In the genomic region with DNA sequence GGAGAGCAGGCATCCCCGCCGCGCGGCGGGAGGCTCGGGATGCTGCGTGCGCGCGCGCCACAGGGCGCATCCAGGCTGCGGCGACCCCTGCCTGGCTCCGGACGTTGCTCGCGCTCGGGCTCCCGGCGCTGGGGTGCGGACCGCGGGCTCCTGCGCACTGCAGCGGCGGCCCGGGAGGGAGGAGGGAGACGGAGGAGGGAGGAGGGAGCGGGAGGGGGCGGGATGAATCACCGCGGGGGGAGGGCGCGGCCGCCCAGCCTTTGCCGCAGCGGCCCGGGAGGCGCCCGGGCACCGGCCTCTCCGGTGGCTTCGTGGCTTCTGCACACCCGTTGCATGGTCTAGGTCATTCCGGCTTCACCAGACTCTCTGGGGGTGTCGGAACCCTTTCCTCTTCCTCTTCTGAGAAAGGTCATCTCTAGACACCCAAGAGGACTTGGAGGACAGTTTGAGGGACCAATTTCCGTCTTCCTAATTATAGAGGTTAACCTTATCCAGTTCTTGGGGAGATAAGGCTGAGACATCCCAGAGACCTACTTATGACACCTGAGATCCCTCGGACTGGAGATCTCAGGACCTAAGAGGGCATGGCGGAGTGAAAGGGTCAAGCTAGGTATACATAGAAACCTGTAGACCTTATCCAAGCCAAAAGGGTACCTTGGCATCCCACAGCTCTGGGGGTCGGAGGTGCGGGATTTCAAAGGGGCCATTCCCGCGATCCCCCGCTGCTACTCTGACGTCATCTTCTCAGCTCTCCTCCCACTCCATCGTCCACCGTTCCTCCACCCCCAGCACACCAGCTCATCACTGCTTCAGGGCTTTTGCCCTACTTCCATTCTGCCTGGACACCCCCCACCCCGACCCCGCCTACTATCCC, we compare ENCODE assay signal across 8 mouse cellular contexts. TPM values are rescaled to one million over a fixed set of nuclear protein-coding genes. Genes with fewer than 3 reads are reported as not detected.
DNase-seq lines count a peak whose midpoint lies in the region; ATAC-seq and TF ChIP-seq lines count a peak whose summit lies in the region.

A gene (minus strand): TSS at position 153 of the 874 bp plus-strand sequence.

- intact Hi-C loops in gastrocnemius, adult 2 months (cut with DNase I) = no loop called here
- intact Hi-C loops in left cerebral cortex, postnatal 4 days (cut with DNase I) = no loop called here

- H3K4me2 ChIP-seq in hindbrain, embryonic 14.5 days (replicated peaks) = peak within 1 kb of the TSS; percentile 96
- H3K4me2 ChIP-seq in midbrain, embryonic 12.5 days (replicated peaks) = peak within 1 kb of the TSS; percentile 93

- peak; percentile 38 for ATAC-seq in hindbrain, embryonic 14.5 days (ENCODE audit: low FRiP score)
- ATAC-seq in midbrain, embryonic 12.5 days (ENCODE audit: low FRiP score, low read depth) = no peak; the same call in 1 of the 2 replicates

- H3K9ac ChIP-seq in hindbrain, embryonic 14.5 days = peak within 1 kb of the TSS; percentile 59
- H3K9ac ChIP-seq in midbrain, embryonic 12.5 days (replicated peaks) = peak within 1 kb of the TSS; percentile 37

- no peaks in the 10 kb centered on the region for H3K27me3 ChIP-seq in cerebellum, adult 2 months (ENCODE audit: control insufficient read depth, insufficient read depth, low read length)
- peaks cover 20% of the 10 kb centered on the region for H3K27me3 ChIP-seq in hindbrain, embryonic 14.5 days (ENCODE audit: control insufficient read depth, insufficient read depth, low read length)
- peaks cover 49% of the 10 kb centered on the region for H3K27me3 ChIP-seq in midbrain, embryonic 12.5 days

- H3K9me3 ChIP-seq in hindbrain, embryonic 14.5 days (ENCODE audit: control insufficient read depth, low read length) = no peaks in the 10 kb centered on the region
- no peaks in the 10 kb centered on the region for H3K9me3 ChIP-seq in midbrain, embryonic 12.5 days

- peak; percentile 67 for TF ChIP-seq POLR2A in cerebellum, adult 2 months (IDR thresholded peaks at IDR 0.05; ENCODE audit: borderline replicate concordance, insufficient read depth, low read length)

- TF ChIP-seq CTCF in cerebellum, adult 2 months (IDR thresholded peaks at IDR 0.05; ENCODE audit: borderline replicate concordance, insufficient read depth, low read depth, low read length) = no peak
- TF ChIP-seq CTCF in gastrocnemius, adult 2 months (IDR thresholded peaks at IDR 0.05) = no peak

- H3K4me3 ChIP-seq in cerebellum, adult 2 months (replicated peaks; ENCODE audit: insufficient read depth, low read depth, low read length) = peak within 1 kb of the TSS; percentile 86
- H3K4me3 ChIP-seq in gastrocnemius, adult 2 months = peak within 1 kb of the TSS; percentile 91
- H3K4me3 ChIP-seq in hindbrain, embryonic 14.5 days (replicated peaks; ENCODE audit: low read length) = peak within 1 kb of the TSS; percentile 45
- peak within 1 kb of the TSS; percentile 51 for H3K4me3 ChIP-seq in midbrain, embryonic 12.5 days

- peak within 1 kb of the TSS; percentile 97 for H3K27ac ChIP-seq in cerebellum, adult 2 months (ENCODE audit: insufficient read depth, low read length)
- peak within 1 kb of the TSS; percentile 99 for H3K27ac ChIP-seq in gastrocnemius, adult 2 months
- peak within 1 kb of the TSS; percentile 54; the same call in 1 of the 2 replicates for H3K27ac ChIP-seq in hindbrain, embryonic 14.5 days
- no peak within 1 kb of the TSS for H3K27ac ChIP-seq in midbrain, embryonic 12.5 days (replicated peaks)

- H3K36me3 ChIP-seq in hindbrain, embryonic 14.5 days (replicated peaks; ENCODE audit: control insufficient read depth, insufficient read depth) = peaks cover 42% of the 10 kb centered on the region
- peaks cover 39% of the 10 kb centered on the region for H3K36me3 ChIP-seq in midbrain, embryonic 12.5 days

- H3K4me1 ChIP-seq in cerebellum, adult 2 months (ENCODE audit: control insufficient read depth, insufficient read depth, low read length) = peaks cover 18% of the 10 kb centered on the region
- 0 out of 2 replicates have a peak, but pooled peaks cover 14% of the 10 kb centered on the region for H3K4me1 ChIP-seq in hindbrain, embryonic 14.5 days (replicated peaks; ENCODE audit: control insufficient read depth, insufficient read depth, low read length)
- peaks cover 12% of the 10 kb centered on the region for H3K4me1 ChIP-seq in midbrain, embryonic 12.5 days

- DNase-seq in layer of hippocampus, adult 11-12 months (ENCODE audit: low spot score) = peak; percentile 64
- no peak for DNase-seq in layer of hippocampus, adult 9-10 months (ENCODE audit: low spot score)
- DNase-seq in cerebellum, adult 2 months = peak; percentile 85 to 86
- peak; percentile 91 for DNase-seq in gastrocnemius, adult 2 months
- DNase-seq in hindbrain, embryonic 14.5 days (ENCODE audit: low spot score) = peak; percentile 42
- peak; percentile 40 for DNase-seq in left cerebral cortex, postnatal 4 days
- DNase-seq in testis, postnatal 10 days (ENCODE audit: low spot score) = peak; percentile 69

- WGBS in cerebellum, adult 2 months = 1% methylated on average over 36 of the region's 60 CpGs
- 1% methylated on average over 58 of the region's 60 CpGs for WGBS in hindbrain, embryonic 14.5 days
- 5% methylated on average over 30 of the region's 60 CpGs for WGBS in midbrain, embryonic 12.5 days

RNA-seq across cellular contexts. Expression of the gene that starts here (rescaled TPM):
- polyA plus RNA-seq in cerebellum, adult 2 months (2012; rRNA removed) = 1,376 and 1,380 TPM in 2 replicates
- total RNA-seq in gastrocnemius, adult 2 months (2021) = 100 to 1,000 TPM; 748 to 815 TPM
- polyA plus RNA-seq in hindbrain, embryonic 14.5 days (2014; fragmentation: Nextera tagmentation; extraction: Ambion mirVana) = 13.0 and 18.3 TPM in 2 replicates
- 10 to 100 TPM; 58.6 to 66.7 TPM for total RNA-seq in left cerebral cortex, postnatal 4 days (2021)
- polyA plus RNA-seq in midbrain, embryonic 12.5 days (2016; fragmentation: Nextera tagmentation; extraction: Ambion mirVana) = 1.7 and 1.8 TPM in 2 replicates

Comparison
In these comparisons a context has a peak if more than half of its experiments do, and no peak if none do; other contexts are left out.
1. RNA of the gene that starts here (total RNA-seq): 748 to 815 TPM in gastrocnemius, adult 2 months; 58.6 to 66.7 TPM in left cerebral cortex, postnatal 4 days; every median in the first group is over 10 times any median in the second.
2. RNA of the gene that starts here (polyA plus RNA-seq): 1,376 to 1,380 TPM in cerebellum, adult 2 months; 13.0 to 18.3 TPM in hindbrain, embryonic 14.5 days and 1.7 to 1.8 TPM in midbrain, embryonic 12.5 days; every median in the first group is over 10 times any median in the second.
3. Peak in every context shown above with its lines, with median percentiles within 50 percentile points of each other: H3K4me3 ChIP-seq.